Mouse (Mus musculus): ENCODE results near the gene Coro2a.
A peak's percentile ranks its signal among the peaks of the same experiment; 100 is the strongest.
"Not testable (repeated sequence)": the region's sequence is repeated elsewhere in the genome, so short reads cannot be mapped to it uniquely, and the experiment has no call there.

Gene Coro2a

DNA sequence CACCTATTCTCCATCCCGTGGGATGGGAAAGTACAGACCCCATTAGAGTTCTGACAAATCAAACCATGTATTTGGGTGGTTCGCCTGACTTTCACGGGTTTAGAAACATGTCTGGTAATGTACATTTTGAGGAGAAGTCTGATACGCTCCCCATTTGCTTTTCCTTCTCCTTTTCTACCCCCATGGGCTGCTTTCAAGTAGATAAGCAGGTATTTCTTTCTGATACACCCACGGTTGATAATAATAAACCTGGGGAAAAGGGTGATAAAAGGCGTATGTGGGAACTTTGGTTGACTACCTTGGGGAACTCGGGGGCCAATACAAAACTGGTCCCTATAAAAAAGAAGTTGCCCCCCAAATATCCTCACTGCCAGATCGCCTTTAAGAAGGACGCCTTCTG, 20.0 kb downstream of the Coro2a start:
- DNase-seq: not testable (repeated sequence)

DNA sequence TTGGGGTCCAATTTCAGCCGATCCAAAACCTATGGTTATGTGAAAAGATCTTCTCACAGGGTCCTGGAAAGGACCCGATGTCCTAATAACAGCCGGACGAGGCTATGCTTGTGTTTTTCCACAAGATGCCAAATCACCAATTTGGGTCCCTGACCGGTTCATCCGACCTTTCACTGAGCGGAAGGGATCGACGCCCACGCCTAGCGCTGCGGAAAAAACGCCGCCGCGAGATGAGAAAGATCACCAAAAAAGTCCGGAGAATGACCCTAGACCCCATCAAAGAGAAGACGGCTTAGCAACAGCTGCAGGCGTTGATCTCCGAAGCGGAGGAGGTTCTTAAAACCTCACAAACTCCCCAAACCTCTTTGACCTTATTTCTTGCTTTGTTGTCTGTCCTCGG, 20.4 kb downstream of the Coro2a start:
- DNase-seq: not testable (repeated sequence)

DNA sequence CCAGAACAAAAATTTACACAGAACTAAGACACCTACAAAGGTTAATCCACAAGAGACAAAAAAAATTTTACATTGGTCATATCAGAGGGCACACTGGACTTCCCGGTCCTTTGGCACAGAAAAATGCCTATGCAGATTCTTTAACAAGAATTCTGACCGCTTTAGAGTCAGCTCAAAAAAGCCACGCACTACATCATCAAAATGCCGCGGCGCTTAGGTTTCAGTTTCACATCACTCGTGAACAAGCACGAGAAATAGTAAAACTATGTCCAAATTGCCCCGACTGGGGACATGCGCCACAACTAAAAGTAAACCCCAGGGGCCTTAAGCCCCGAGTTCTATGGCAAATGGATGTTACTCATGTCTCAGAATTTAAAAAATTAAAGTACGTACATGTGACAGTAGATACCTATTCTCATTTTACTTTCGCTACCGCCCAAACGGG, 21.2 kb downstream of the Coro2a start:
- not testable (repeated sequence) for DNase-seq

DNA sequence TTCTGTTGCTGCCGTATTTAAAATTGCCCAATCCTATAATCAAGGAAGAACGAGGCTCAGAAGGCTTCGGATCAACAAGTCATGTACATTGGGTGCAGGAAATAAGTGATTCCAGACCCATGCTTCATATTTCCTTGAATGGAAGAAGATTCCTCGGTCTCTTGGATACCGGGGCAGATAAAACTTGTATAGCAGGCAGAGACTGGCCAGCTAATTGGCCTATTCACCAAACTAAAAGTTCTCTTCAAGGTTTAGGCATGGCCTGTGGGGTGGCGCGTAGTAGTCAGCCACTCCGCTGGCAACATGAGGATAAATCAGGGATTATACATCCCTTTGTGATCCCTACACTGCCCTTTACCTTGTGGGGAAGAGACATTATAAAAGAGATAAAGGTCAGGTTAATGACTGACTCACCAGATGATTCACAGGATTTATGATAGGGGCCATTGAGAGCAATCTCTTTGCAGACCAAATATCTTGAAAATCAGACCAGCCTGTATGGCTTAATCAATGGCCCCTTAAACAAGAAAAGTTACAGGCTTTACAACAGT, 23.1 kb downstream of the Coro2a start:
- not testable (repeated sequence) for DNase-seq

DNA sequence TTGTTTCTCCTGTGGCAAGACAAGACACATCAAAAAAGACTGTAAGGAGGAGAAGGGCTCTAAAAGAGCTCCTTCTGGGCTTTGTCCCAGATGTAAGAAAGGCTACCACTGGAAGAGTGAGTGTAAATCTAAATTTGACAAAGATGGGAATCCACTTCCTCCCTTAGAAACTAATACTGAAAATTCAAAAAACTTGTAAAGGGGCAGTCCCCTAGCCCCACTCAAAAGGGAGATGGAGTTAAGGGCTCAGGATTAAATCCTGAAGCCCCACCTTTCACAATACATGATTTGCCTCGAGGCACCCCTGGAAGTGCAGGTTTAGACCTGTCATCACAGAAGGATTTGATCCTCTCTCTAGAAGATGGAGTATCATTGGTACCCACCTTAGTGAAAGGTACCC, 23.8 kb downstream of the Coro2a start:
- DNase-seq: no peak

DNA sequence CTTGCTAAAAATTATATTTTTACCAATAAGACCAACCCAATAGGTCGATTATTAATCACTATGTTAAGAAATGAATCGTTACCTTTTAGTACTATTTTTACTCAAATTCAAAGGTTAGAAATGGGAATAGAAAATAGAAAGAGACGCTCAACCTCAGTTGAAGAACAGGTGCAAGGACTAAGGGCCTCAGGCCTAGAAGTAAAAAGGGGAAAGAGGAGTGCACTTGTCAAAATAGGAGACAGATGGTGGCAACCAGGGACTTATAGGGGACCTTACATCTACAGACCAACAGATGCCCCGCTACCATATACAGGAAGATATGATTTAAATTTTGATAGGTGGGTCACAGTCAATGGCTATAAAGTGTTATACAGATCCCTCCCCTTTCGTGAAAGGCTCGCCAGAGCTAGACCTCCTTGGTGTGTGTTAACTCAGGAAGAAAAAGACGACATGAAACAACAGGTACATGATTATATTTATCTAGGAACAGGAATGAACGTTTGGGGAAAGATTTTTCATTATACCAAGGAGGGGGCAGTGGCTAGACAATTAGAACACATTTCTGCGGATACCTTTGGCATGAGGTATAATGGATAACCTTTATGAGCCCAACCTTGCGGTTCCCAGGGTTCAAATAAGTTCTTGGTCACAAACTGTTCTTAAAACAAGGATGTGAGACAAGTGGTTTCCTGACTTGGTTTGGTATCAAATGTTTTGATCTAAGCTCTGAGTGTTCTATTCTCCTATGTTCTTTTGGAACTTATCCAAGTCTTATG, 26.3 kb downstream of the Coro2a start:
- DNase-seq: not testable (repeated sequence)

DNA sequence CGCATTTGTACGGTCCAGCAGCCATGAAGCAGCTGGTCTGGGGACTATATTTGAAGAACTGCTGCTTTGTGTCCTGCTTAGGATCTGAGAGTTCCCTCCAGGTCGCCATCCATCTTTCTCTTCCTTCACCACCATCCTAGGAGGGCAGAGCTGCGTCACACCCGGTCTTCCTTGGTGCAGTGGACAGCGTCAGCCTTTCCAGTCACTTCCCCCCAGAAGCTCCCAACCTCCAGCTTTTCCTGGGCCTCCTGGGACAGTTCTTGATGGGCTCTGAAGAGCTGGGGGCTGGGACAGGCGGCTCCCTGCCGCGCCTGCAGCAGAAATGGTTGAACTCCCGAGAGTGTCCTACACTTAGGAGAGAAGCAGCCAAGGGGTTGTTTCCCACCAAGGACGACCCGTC, 27.2 kb downstream of the Coro2a start:
- DNase-seq: no peak

DNA sequence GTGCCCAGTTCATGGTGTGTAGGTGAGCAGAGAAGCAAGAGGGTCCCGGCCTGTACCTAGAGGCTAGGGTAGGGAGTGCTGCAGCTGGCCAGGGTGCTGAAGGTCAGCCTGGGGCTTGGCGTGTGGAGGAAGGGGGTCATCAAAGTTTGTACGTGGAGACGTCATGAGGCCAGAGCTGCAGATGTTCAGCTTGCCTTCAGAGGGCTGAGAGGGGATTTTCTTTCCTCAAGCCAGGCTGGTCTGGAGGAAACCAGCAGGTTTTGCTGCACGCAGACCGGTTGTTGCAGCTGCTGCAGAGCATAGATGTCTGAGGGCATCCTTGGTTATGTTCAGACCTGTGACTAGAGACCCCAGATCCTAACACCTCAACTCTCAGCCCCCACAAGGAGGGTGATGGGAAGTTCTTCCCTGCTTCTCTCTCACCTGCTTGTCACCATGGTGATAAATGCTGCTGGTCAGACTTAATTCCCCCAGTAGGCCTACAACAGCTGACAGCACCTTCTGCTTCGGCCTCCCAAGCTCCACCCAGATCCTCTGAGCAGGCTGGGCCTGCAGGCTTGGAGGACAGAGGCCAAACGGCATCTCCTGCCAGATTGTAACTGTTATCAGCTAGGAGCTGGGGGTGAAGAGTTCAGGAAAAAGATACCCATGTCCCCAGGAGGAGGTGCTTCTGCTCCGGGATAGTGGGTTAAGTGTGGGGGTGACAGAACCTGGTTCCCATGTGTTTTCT, 27.8 kb downstream of the Coro2a start:
- no peak for DNase-seq

DNA sequence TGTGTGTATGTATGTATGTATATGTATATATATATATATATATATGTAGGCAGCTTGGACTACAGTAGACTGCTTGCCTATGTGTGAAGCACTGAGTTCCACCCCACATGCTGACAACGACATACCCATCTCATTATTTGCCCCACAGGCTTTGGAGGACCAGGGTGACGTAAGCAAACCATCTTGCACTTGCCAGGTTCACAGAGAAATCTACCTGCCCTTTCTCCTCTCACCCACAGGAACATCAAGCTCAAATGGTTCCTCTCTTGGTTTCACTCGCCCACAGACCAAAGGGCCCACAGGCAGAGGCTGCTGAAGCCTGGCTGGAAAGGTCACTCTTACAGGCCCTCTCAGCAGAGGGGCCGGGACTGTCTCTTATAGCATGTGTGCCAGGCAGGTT, 29.4 kb downstream of the Coro2a start:
- DNase-seq: no peak

DNA sequence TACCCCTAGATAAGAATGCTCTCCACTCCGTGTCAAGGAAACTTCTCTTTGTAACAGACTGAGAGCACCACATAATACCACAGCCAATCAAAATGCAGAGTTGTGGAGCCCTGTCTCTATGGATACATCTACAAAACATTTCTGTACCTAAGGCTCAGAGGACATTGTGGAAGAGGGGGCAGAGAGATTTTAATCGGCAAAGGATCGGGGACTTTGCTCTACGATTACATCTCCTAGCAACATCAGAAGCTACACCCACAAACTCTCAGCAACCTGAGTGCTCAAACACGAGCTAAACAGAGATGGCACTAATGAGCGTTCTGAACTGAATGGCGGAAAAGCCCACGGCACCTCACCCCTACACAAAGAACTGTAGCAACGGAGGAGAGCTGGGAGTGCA, 30.3 kb downstream of the Coro2a start:
- no peak for DNase-seq

DNA sequence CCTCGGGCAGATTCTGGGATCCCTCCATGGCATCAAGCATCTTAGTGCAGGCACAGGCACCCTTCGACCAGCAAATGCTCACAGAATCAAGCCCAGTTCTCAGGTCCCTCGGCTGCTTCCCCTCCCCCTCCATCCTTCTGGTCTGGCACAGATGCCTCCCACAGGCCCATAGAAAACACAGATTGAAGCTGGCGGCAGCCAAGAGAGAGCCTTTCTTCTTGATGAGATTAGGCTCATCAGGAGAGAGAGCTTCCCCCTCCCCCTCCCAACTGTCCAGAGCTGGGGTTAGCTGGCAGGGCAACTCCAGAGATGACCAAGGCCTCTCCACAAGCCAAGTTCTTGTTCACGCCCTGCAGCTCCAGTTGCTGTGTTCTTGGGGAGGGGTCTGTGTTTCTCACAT, 32.3 kb downstream of the Coro2a start:
- no peak for DNase-seq

DNA sequence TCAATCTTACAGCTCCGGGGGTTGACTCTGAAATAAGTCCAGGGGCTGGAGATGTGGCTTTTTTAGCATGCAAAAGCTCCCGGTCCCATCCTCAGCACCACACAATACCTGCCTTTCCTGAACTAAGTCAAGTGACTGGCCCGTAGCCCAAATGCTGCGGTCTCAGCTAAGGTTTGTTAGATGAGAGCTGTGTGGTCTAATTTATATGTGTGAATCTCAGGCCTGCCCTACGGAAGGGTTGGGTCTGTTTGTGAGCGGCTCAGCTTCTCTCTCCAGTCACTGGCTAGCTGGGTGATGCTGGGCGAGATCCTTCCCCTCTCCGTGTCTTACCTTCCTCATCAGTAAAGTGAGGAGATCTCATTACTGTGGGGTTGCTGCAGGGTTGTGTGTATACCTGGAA, 33.8 kb downstream of the Coro2a start:
- no peak for DNase-seq

DNA sequence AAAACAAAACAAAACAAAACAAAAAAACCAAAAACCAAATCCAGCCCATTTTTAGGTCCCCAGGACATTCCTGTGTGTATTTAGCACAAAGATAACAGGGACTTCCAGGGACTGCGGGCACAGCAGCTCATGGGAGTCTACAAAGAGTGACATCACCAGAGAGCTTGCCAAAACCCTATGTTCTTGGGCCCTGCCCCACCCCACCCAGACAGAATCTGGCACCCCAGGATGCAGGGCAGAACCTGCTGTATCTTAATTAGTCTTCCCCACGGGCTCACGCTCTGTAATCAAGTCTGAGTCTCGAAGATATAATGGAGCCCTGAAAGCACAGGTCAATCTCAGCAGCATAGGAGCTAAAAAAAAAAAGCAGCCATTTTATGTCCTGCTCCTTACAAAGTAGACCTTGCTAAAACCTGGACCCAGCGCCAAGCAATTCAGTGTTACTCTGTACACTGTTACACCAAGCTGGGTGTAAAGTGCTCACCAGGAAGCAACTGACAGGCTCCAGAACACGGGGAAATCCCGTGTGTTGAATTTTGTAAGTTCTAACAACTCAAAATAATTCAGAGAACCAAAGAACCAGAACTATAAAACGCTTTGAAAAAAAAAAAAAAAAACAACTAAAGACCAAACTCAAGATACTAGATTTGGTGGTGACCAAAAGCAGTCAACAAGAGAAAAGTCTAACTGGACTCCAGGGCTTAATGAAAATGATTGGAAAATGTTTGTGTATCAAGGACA, 34.9 kb downstream of the Coro2a start:
- DNase-seq: no peak

DNA sequence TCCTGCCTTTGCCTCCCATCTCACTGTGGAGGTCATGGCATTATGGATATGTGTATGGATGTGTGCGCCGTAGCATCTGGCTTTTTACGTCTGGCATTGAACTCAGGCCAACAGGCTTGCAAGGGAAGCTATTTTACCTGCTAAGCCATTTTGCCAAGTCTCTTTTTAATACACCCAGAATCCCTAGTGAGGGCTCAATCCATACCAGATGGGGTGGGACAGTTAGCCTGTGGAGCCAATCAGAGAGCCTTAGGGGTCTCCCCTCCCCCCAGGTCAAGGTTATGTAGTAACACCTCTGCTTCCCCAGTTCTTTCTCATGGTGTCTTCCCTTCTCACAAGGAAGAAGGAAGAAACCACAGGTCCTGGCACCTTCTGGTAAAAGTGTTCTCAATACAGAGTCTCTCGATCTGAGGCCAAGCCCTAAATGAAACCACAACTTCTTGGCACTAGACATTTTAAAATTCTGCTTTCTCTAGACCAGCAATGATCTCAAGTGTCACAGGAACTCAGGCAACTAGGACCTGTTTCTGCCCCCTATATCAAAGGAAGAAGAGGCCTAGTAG, 36.5 kb downstream of the Coro2a start:
- no peak for DNase-seq

DNA sequence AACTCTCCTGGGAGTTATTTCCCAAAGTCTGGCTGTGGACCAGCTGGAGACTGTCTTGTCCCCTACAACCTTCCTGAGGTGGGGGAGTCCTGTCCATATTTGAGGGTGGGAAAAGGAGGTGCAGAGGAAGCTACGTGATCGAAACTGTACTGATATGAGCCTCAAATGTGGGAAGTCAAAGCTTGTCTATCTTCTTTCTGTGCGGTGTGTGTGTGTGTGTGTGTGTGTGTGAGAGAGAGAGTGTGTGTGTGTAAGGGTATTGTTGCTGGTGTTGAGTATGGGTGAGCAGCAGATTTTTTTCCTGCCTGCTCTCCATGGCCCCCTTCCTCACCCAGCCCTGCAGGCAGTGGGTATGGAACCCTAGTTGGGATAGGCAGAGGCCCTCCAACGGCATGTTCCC, 37.8 kb downstream of the Coro2a start:
- no peak for DNase-seq

DNA sequence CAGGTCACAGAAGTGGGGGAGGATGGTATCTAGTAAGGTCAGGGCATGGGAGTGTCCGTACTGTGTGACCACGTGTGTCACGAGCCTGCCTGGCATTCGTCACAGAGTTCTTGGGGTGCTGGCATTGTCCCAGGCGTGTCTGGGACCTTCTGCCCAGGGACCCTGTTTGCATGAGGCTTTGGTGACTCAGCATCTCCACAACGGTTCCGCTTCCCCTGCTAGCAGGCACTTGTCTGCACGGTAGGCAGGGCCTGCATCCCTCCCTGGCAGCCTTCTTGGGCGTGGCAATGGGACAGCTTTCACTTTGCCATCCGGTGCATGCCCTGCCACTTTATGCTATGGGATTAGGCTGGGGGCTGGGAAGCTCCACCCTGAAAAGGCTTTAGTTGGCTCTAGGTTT, 38.2 kb downstream of the Coro2a start:
- peak; percentile 77 for DNase-seq

DNA sequence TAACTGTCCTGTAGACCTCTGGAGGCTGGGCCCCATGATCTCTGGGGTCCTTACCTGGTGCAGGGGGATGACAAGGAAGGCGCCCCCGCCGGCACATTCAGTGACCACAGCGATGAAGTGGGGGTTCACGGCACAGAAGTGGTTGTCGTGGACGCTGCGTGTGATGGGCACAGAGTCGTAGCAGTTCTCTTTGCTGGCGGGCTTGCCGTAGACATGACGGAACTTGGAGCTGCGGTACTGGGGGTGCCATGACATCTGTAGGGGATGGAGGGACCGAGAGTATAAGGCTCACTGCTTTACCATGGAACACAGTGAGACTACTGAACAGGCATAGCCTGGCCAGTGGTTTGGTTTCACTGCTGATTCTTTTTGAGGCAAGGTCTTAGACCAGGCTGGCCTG, 39.2 kb downstream of the Coro2a start:
- no peak for DNase-seq

DNA sequence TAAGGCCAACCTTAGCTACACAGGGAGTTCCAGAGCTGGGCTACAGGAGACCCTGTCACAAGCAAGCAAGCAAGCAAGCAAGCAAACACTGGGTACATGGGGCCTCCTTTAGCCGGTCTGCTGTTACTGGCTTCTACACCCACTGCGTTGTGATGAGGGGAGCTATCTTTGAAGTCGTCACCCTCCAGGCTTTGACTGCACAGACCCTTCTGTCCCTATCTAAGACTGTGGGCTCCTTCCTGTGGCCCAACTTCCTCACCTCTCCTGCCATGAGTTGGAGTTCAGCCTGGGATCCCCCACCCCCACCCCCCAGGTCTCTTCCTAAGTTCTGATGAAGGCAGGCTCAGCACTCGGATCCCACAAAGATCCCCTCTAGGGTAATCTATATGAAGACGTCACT, 40.0 kb downstream of the Coro2a start:
- no peak for DNase-seq

DNA sequence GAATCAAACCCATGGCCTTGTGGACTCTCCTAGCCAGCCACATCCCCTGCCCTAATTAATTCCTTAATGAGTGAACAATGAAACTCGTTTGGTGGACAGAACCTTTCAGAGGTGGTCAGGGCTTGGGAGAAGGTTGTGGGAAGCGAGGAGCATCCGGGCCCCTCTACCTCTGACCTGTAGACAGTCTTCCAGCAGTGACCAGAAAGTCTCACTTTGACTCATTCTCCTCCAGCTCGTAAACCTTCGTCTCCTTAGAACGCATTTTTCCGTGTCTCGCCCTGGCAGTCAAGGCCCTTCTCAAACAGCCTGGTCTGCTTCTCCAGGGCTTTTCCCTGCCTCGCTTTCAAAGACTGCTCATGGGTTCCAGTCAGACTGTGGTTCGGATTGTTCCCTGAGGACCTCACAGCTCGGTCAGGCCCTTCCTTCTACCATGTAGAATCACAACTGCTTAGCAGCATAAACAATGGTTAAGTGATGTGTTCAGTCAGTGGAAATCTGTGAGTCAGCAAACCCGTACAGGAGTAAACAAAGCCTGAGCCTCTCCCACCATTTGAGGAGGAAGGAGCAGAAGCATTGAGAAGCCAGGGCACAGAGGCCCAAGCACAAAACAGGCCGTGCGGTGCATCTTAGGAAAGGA, 41.8 kb downstream of the Coro2a start:
- DNase-seq: no peak

DNA sequence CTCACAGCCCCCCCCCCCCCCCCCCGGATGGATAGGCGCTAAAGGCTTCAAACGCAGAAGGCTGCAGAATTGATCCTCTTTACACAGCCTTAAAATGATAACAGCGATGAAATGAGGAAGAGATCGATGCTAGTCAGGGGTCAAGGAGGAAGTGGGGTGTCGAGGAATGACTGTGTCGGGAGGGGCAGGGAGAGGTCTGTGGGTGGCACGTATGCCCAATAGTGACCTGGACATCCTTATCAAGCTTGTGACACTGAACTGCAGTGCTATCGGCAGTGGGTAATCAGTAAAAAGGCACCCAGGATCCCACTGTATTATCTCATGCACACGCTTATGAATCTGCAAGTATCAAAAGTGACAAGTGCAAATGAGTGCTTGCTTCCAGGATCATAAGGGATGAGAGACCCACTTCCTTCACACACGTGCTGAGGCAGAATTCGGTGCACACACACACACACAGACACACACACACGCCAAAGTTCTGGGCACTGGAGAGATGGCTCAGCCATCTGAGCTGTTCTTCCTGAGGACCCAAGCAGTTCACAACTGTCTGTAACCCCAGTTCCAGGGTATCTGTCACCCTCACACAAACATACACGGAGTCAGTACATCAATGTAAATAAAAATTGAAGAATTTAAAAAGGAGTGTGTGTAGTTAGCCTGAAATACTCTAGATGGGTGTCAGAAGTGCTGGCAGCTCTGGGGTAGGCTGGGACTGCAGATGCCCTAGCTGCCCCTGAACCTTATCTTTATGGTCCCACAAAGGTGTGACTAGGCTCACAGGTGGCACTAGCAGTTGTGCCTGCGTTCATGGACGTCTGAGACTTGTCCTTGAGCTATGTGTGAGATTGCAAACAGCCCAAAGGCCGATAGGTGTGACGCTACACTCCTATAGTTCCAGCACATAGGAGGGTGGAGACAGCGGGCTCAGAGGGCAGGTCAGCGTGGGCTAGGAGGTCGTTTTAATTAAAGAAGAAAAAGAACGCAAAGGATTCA, 43.0 kb downstream of the Coro2a start:
- no peak for DNase-seq

DNA sequence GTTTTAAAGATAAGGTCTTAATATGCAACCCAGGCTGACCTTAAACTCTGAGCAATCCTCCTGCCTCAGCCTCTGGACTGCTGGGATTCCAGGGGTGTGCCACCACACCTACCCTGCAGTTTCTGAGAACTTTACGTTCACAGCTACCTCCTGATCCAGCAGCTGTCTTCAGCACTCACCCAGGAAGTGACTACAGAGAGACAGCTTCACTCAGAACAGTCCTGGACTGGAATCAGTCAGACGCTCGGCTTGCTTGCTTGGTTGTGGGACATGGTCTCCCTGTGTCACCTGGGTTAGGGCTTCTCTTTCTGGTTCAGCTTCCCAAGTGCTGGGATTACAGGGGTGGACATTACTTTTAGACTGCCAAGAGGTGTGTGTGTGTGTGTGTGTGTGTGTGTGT, 45.1 kb downstream of the Coro2a start:
- DNase-seq: no peak

Data from lung, postnatal 36 days (tissue).